Mouse (Mus musculus): ENCODE results near the gene Chd4. TPM values are rescaled to one million over a fixed set of nuclear protein-coding genes. Genes with fewer than 3 reads are reported as not detected.
A peak's percentile ranks its signal among the peaks of the same experiment; 100 is the strongest.

Chd4 gene
- polyA plus RNA-seq, 1 experiment from 2014 or later = 72.0 TPM

DNA sequence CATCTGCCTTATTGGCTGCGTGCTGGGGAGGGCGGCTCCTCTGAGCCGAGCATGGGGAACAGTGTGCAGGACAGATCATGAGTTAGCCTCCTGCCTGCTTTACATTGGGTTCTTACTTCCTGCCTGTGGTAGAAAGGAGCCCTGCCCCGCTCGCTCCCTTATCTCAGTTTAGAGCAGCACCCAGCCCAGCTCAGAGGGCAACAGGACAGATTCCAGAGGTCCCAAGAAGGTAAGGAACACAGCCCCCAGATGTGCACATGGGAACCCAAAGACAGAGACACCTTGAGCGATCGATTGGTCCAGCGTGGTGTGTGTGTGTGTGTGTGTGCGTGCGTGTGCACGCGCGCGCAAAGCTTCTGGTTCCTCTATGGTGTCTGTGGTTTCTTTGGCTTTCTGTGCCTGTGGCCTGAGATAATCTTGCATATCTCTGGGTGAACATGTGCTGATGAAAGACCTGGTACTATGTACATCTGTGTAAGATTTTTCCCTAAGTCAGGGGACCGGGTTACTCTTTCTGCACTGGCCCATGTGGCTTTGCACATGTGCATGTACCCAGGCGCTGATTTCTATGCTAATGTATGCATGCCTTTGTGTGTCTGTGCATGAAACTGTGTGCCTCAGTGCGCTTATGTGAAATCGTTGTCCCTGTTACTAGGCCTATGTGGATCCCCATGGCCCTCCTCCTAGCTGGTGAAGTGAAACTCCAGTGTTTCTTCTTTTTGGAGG is 24.4 kb upstream of the Chd4 start:
- no peak overlapping the region for H3K27ac ChIP-seq (ENCODE audit: low read length)
- no peaks in the 10 kb centered on the region for H3K36me3 ChIP-seq (ENCODE audit: insufficient read depth, low read length)
- H3K4me2 ChIP-seq (replicated peaks; ENCODE audit: low read depth, low read length) = no peak overlapping the region
- 88% methylated on average over 18 of the region's 18 CpGs for whole genome bisulfite sequencing
- H3K9ac ChIP-seq (replicated peaks; ENCODE audit: low read length) = no peak overlapping the region
- no peaks in the 10 kb centered on the region for H3K27me3 ChIP-seq (ENCODE audit: insufficient read depth, low read length)
- H3K9me3 ChIP-seq (ENCODE audit: low read length) = no peaks in the 10 kb centered on the region
- H3K4me3 ChIP-seq (ENCODE audit: low read length) = no peak overlapping the region
- peak; percentile 33; the same call in 1 of the 2 replicates for ATAC-seq (ENCODE audit: low FRiP score, low TSS enrichment)
- 0 out of 2 replicates have a peak, but pooled peaks cover 4% of the 10 kb centered on the region for H3K4me1 ChIP-seq (ENCODE audit: insufficient read depth, low read length)

GRCm38 (mm10) chr6:125071896-125072279 is 23.9 kb upstream of the Chd4 start:
- no peak overlapping the region for H3K4me3 ChIP-seq (ENCODE audit: low read length)
- H3K4me1 ChIP-seq (ENCODE audit: insufficient read depth, low read length) = 0 out of 2 replicates have a peak, but pooled peaks cover 4% of the 10 kb centered on the region
- 27% methylated on average over 2 of the region's 2 CpGs for WGBS
- H3K4me2 ChIP-seq (replicated peaks; ENCODE audit: low read depth, low read length) = no peak overlapping the region
- H3K27me3 ChIP-seq (ENCODE audit: insufficient read depth, low read length) = no peaks in the 10 kb centered on the region
- H3K9me3 ChIP-seq (ENCODE audit: low read length) = no peaks in the 10 kb centered on the region
- H3K27ac ChIP-seq (ENCODE audit: low read length) = no peak overlapping the region
- ATAC-seq (ENCODE audit: low FRiP score, low TSS enrichment) = no peak
- no peaks in the 10 kb centered on the region for H3K36me3 ChIP-seq (ENCODE audit: insufficient read depth, low read length)
- H3K9ac ChIP-seq (replicated peaks; ENCODE audit: low read length) = no peak overlapping the region

GRCm38 (mm10) chr6:125073825-125074224 is 22.0 kb upstream of the Chd4 start:
- H3K4me3 ChIP-seq (ENCODE audit: low read length) = no peak overlapping the region
- H3K9me3 ChIP-seq (ENCODE audit: low read length) = no peaks in the 10 kb centered on the region
- H3K36me3 ChIP-seq (ENCODE audit: insufficient read depth, low read length) = no peaks in the 10 kb centered on the region
- no peak overlapping the region for H3K9ac ChIP-seq (replicated peaks; ENCODE audit: low read length)
- no peak overlapping the region for H3K27ac ChIP-seq (ENCODE audit: low read length)
- H3K27me3 ChIP-seq (ENCODE audit: insufficient read depth, low read length) = no peaks in the 10 kb centered on the region
- no peak overlapping the region for H3K4me2 ChIP-seq (replicated peaks; ENCODE audit: low read depth, low read length)
- 77% methylated on average over 8 of the region's 8 CpGs for WGBS
- H3K4me1 ChIP-seq (ENCODE audit: insufficient read depth, low read length) = 0 out of 2 replicates have a peak, but pooled peaks cover 4% of the 10 kb centered on the region
- no peak for ATAC-seq (ENCODE audit: low FRiP score, low TSS enrichment)

GRCm38 (mm10) chr6:125081394-125081793 is 14.4 kb upstream of the Chd4 start:
- H3K9ac ChIP-seq (replicated peaks; ENCODE audit: low read length) = peak overlapping the region; percentile 51
- 0 out of 2 replicates have a peak, but pooled peaks cover 11% of the 10 kb centered on the region for H3K4me1 ChIP-seq (ENCODE audit: insufficient read depth, low read length)
- H3K4me2 ChIP-seq (replicated peaks; ENCODE audit: low read depth, low read length) = peak overlapping the region; percentile 66
- ATAC-seq (ENCODE audit: low FRiP score, low TSS enrichment) = peak; percentile 3; the same call in 1 of the 2 replicates
- no peaks in the 10 kb centered on the region for H3K36me3 ChIP-seq (ENCODE audit: insufficient read depth, low read length)
- H3K27me3 ChIP-seq (ENCODE audit: insufficient read depth, low read length) = no peaks in the 10 kb centered on the region
- H3K27ac ChIP-seq (ENCODE audit: low read length) = peak overlapping the region; percentile 8; the same call in 1 of the 2 replicates
- no peaks in the 10 kb centered on the region for H3K9me3 ChIP-seq (ENCODE audit: low read length)
- peak overlapping the region; percentile 41 for H3K4me3 ChIP-seq (ENCODE audit: low read length)
- 21% methylated on average over 25 of the region's 25 CpGs for WGBS

- WGBS = 23% methylated on average over 45 of the region's 45 CpGs
- peak overlapping the region; percentile 41 for H3K4me3 ChIP-seq (ENCODE audit: low read length)
- ATAC-seq (ENCODE audit: low FRiP score, low TSS enrichment) = peak; percentile 90
- H3K27me3 ChIP-seq (ENCODE audit: insufficient read depth, low read length) = no peaks in the 10 kb centered on the region
- H3K9me3 ChIP-seq (ENCODE audit: low read length) = no peaks in the 10 kb centered on the region
- H3K36me3 ChIP-seq (ENCODE audit: insufficient read depth, low read length) = no peaks in the 10 kb centered on the region
- H3K4me2 ChIP-seq (replicated peaks; ENCODE audit: low read depth, low read length) = peak overlapping the region; percentile 66
- H3K27ac ChIP-seq (ENCODE audit: low read length) = peak overlapping the region; percentile 8; the same call in 1 of the 2 replicates
- H3K9ac ChIP-seq (replicated peaks; ENCODE audit: low read length) = peak overlapping the region; percentile 51
- H3K4me1 ChIP-seq (ENCODE audit: insufficient read depth, low read length) = 0 out of 2 replicates have a peak, but pooled peaks cover 11% of the 10 kb centered on the region
Observed at GRCm38 (mm10) chr6:125081797-125082560, 13.8 kb upstream of the Chd4 start.

DNA sequence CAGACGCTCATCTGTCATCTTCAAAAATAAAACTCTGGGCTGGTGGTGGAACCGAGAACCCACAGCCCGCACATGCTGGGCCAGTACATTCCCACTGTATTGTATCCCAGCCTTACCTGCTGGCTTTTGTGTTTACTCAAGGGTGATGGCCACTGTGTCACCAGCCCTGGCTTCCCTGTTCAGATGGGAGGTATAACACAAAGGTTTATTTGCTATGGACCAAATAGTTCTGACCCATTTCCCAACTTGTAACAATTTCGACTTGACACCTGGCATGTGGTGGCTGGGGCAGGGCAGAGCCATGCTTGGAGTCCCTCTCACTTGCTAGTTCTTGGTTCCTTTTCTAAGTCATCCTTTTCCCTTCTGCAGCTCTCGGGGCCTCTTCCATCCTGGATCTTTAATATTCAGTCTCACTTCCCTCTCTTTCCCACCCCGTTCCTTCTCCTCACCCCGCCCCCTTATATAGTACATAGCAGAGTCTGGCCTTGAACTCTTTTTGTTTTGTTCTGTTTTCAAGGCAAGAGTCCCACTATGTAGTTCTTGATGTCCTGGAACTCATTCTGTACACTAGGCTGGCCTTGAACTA is 12.9 kb upstream of the Chd4 start:
- no peaks in the 10 kb centered on the region for H3K27me3 ChIP-seq (ENCODE audit: insufficient read depth, low read length)
- H3K36me3 ChIP-seq (ENCODE audit: insufficient read depth, low read length) = no peaks in the 10 kb centered on the region
- no peak overlapping the region for H3K27ac ChIP-seq (ENCODE audit: low read length)
- H3K9ac ChIP-seq (replicated peaks; ENCODE audit: low read length) = no peak overlapping the region
- H3K4me3 ChIP-seq (ENCODE audit: low read length) = no peak overlapping the region
- no peaks in the 10 kb centered on the region for H3K9me3 ChIP-seq (ENCODE audit: low read length)
- H3K4me2 ChIP-seq (replicated peaks; ENCODE audit: low read depth, low read length) = no peak overlapping the region
- WGBS = 84% methylated on average over 7 of the region's 7 CpGs
- H3K4me1 ChIP-seq (ENCODE audit: insufficient read depth, low read length) = 0 out of 2 replicates have a peak, but pooled peaks cover 11% of the 10 kb centered on the region
- no peak for ATAC-seq (ENCODE audit: low FRiP score, low TSS enrichment)

DNA sequence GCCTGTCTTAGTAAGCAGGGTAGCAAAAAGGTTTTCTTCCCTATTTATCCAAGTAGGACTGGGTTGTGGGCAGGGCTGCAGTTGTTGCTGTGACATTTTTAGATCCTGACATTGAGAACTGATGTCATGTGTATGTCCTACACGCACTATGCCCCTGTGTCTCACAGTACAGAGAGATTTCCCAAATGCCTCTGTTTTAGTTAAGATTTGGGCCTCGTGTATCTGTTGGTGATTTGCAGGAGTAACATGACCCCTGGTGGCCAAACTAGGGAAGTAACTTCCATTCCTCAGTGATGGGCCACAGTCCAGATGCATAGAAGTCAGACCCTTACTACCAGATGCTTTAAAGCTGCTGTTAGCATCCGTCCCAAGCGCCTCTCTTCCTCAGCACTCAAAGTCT is 11.4 kb upstream of the Chd4 start:
- 0% methylated on average over 4 of the region's 4 CpGs for WGBS
- 0 out of 2 replicates have a peak overlapping the region, but pooled peaks have one; percentile 1 for H3K27ac ChIP-seq (ENCODE audit: low read length)

GRCm38 (mm10) chr6:125087937-125088336 is 7.8 kb upstream of the Chd4 start:
- 83% methylated on average over 3 of the region's 3 CpGs for WGBS
- ATAC-seq (ENCODE audit: low FRiP score, low TSS enrichment) = no peak
- Histone ChIP-seq H3K36me3 (ENCODE audit: insufficient read depth, low read length) (no peaks in the 10 kb centered on the region), H3K9me3 (ENCODE audit: low read length) (no peaks in the 10 kb centered on the region), H3K27ac (ENCODE audit: low read length) (peak overlapping the region; percentile 99), H3K4me3 (ENCODE audit: low read length) (no peak overlapping the region), H3K27me3 (ENCODE audit: insufficient read depth, low read length) (no peaks in the 10 kb centered on the region), H3K4me1 (ENCODE audit: insufficient read depth, low read length) (peaks cover 36% of the 10 kb centered on the region), H3K4me2 (replicated peaks; ENCODE audit: low read depth, low read length) (no peak overlapping the region), H3K9ac (replicated peaks; ENCODE audit: low read length) (no peak overlapping the region)

More for the DNA sequence above, 11.4 kb upstream of the Chd4 start:
- ATAC-seq (ENCODE audit: low FRiP score, low TSS enrichment) = no peak
- 0 out of 2 replicates have a peak overlapping the region, but pooled peaks have one; percentile 34 for H3K9ac ChIP-seq (replicated peaks; ENCODE audit: low read length)
- no peak overlapping the region for H3K4me3 ChIP-seq (ENCODE audit: low read length)
- H3K4me1 ChIP-seq (ENCODE audit: insufficient read depth, low read length) = peaks cover 23% of the 10 kb centered on the region
- no peak overlapping the region for H3K4me2 ChIP-seq (replicated peaks; ENCODE audit: low read depth, low read length)
- no peaks in the 10 kb centered on the region for H3K9me3 ChIP-seq (ENCODE audit: low read length)
- H3K36me3 ChIP-seq (ENCODE audit: insufficient read depth, low read length) = no peaks in the 10 kb centered on the region
- H3K27me3 ChIP-seq (ENCODE audit: insufficient read depth, low read length) = no peaks in the 10 kb centered on the region

DNA sequence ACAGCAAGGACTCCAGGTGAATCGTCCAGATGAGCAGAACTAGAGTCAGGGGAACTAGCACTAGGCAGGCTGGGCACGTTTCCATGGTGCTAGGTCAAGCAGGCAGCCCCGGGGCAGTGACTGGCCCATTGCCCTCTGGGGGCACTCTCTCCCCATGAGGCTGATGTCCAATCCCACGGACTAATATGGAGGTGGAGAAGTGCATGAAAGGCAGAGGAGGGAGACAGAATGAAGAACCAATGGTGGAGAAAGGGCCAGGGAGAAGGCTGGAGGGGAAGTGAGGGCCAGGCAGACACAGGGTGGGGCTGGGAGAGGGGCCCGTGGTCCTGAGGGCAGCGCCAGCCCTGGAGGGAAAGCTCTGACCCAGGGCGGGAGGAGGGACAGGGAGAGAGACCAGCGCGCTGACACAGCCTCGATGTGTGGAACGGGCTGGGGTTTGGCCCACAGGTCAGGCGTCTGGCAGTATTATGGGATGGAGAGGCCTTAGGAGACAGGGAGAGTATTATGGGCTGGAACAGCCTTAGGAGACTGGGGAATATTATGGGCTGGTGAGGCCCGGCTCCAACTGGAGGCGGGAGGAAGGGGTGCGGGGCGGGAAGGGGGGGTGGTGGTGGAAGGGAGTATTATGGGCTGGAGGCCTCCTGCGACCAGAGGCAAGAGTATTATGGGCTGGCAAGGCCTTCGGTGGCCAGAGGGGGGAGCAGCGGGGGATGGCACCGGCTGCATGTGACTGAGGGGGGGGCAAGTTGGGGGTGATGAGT is 7.0 kb upstream of the Chd4 start:
- Histone ChIP-seq H3K27ac (ENCODE audit: low read length) (peak overlapping the region; percentile 99), H3K27me3 (ENCODE audit: insufficient read depth, low read length) (no peaks in the 10 kb centered on the region), H3K4me2 (replicated peaks; ENCODE audit: low read depth, low read length) (peak overlapping the region; percentile 56), H3K4me1 (ENCODE audit: insufficient read depth, low read length) (peaks cover 36% of the 10 kb centered on the region), H3K9me3 (ENCODE audit: low read length) (no peaks in the 10 kb centered on the region), H3K36me3 (ENCODE audit: insufficient read depth, low read length) (no peaks in the 10 kb centered on the region), H3K4me3 (ENCODE audit: low read length) (0 out of 2 replicates have a peak overlapping the region, but pooled peaks have one; percentile 9), H3K9ac (replicated peaks; ENCODE audit: low read length) (peak overlapping the region; percentile 57)
- peak; percentile 90 for ATAC-seq (ENCODE audit: low FRiP score, low TSS enrichment)
- 4% methylated on average over 20 of the region's 20 CpGs for WGBS

Measured in kidney, embryonic 16.5 days (tissue).